Mouse (Mus musculus) MN1 (cell line): ENCODE measurements around the gene Cdc14a.

Experiments used
- DNase-seq: peaks from one replicate; pipeline ENCODE4 v3.0.0-alpha.2; 2016; ENCODE audit warnings: low spot score

The Cdc14a gene

DNA sequence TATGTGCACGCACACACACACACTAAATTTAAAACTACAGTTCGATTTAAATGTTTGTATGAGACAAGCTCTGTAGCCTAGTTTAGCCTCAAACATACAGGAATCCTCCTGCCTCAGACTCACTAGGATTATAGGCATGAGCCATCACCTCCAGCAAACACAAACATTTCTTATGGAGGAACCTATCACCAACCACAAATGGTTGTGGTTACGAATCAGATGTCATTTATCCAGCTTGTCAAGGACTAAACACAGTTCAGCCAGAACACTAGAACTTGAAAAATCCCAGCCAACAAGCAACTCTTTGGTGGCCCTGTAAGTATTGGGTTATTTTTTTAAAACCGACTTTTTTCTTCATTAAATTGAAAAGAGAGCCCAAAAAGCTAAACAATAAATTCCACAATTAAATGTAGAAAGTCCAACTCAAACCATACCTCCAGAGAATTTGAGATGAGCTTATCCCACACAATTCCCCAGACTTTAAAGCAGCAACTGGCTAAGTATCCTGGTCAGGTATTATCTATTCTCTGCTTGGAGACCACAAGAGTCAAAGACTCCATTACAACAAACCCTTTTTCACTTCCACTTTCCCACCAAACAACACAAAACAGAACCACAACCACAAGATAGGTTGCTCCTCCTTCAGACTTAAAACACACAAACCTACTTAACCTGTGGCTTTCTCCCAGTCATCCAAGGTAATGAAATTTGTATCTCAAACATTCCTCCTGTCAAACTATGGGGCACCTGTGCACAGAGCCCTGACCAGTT, 10.7 kb downstream of the Cdc14a start:
- no peak for DNase-seq

DNA sequence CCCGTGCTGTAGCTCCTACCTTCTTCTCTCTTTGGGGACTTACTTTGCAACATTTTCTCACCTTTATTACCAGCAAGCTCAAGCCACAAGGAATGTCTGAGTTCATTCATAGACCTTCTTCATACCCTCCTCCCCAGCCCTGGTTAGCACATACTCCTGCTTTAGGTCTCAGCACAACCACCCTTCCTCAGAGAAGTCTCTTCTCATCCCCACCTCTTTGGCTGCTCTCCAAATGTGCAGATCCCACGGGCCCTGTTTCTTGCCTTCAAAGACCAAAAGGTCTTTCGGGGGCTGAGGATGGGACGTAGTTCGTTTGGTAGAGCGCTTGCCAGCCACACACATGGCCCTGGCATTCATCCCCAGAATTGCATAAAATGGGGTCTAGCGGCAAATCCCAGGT, 13.8 kb downstream of the Cdc14a start:
- no peak for DNase-seq

DNA sequence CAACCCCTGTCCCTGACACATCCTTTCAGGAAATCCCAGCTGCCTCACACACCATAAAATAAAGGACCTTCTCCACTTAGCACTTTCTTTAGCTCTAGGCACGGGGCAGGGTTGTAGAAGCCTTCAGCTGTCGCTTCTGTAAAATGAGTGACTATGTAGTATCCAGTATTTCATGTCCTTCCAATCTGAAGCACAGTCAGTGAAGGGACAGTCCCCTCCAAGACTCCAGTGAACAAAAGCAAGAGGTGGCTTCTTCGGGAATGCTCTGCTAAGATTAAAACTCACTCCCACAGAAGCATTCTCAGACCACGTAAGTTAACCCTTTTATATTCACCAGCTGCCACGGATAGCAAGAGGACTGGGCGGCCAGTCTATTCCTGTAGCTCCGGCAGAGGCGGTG, 14.3 kb downstream of the Cdc14a start:
- no peak for DNase-seq

DNA sequence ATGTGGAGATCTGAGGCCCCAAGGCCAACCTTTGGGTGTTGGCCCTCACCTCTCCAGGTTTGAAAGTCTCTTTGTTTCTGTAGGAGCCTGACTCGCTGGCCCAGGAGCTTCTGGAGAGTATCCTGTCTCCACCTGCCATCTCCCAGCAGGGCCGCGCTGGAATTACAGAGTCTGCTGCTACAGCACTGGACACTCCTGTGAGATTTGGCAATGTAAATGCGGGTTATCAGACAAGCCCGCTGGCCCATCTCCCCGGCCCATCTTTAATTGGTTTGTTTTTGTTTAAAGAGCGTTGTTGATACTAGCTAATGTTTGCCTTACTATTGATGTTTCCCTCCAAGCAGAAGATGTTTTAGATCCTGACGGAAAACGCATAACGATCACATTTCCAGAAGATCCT, 15.0 kb downstream of the Cdc14a start:
- DNase-seq, result no peak

DNA sequence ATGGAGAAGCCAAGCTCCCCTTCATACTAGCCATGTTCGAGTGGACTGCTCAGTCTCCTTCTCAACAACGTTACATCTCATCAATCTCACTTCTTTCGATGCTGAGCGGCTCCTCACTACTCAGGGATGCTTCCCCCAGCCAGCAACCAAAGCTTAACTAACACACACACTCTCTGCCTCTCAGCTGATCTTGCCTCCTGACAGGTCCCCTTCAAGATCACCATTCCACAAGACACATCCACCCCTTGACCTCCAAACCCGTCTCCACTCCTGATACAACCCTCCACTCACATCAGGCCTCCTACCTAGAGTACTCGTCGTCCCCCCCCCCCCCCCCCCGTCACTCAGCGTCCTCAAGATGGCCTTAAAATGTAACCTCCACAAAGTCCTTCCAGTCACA, 18.3 kb downstream of the Cdc14a start:
- DNase-seq, result no peak

DNA sequence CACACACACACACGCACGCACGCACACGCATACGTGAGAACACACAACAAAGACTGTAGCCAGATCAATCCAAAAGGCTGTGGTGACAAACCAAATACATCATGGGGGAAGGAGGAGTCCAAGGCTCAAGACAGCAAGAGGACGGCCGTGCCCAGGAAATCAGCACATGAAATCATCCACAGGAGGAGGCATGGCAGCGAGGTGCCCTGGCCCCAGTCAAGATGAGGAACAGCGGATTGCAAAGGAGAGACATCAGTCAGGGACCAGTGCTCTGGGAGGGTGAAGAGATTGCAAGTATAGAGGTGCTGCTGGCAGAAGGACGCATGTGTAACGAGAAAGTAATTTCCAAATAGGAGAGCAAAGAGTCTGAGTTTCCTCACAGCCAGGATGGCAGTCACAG, 22.4 kb downstream of the Cdc14a start:
- no peak for DNase-seq

DNA sequence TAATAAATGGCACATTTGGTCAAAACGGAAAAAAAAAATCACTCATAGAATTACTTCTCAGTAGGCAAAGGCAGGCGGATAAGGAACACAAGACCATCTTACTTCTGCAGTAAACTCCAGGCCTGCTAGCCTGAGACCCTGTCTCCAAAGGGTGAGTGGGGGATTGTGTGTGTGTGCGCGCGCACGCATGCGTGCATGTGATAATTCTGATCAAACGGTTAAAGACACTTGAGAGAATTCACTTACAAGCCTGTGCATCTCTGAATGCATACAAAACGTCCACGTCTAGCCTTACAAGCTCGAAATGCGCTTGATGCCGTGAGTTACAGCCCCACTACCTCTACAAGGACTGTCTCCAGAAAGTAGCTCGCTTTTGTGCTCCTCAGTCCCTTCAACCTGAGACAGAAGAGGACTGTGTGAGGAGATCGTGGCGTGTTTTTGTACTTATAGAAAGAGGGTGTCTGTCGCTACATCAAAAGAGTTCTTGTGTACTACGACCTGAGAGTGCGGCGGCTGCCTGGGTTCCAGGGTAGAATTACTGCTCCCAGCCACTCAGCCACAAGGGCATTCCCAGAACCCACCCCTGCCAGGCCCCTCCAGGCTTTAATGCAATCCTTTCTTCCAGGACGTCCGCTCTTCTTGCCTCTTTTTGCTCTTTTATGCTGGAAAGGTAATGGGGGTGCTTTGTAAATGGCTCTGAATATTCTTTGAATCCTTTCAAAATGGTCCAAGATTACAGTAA, 24.3 kb downstream of the Cdc14a start:
- DNase-seq, result no peak

DNA sequence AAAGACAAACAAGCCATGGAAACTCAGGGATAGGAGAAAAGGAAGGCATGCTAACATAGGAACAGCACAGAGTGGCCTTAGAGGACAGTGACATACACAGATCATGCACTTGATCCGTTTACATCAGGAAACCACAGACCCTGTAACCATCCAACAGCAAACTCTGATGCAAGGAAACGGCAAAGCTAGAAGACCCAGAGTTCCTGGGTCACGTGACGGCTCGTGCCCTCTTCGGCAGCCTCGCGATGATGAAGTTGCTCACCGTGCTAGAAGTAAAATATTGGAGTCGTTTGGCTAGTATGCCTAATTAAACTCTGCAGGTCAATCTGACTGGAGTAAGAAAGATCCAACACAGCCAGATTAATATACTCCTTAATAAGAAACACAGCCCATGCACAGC, 25.3 kb downstream of the Cdc14a start:
- no peak for DNase-seq

DNA sequence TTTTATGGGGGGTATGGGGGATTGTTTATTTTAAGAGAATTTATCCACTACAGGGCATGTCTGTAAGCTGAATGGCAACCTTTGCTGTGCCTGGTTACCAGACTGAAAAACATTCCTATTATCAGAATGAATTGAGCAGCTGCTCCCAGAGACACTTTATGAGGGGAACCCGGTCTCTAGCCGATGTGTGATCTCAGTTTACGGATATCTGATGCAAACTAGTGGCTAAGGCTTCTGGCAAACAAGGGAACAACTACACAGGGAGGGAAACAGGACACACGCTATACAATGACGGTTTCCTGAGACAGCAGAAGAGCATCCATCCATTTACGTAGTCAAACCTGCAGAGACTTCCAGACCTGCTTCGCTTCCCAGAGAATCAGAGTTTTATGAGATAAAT, 25.9 kb downstream of the Cdc14a start:
- DNase-seq, result no peak

DNA sequence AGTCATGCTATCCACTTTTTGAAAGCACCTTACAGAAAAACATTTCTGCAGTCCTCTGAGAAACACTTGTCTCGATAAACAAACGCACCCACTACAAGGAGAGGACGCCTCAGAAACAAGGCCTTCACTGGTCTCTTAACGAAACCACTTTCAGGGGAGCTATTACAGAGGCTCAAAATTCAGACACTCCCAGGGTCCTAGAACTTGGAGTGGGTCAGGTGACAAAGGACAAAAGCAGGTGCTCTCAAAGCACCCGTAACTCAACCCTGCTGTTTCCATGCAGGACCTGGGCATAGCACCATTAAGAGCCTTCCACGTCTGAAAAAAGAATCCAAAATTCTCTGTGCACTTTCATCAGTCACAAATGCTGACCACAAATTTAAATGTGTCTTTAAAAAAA, 26.5 kb downstream of the Cdc14a start:
- no peak for DNase-seq

DNA sequence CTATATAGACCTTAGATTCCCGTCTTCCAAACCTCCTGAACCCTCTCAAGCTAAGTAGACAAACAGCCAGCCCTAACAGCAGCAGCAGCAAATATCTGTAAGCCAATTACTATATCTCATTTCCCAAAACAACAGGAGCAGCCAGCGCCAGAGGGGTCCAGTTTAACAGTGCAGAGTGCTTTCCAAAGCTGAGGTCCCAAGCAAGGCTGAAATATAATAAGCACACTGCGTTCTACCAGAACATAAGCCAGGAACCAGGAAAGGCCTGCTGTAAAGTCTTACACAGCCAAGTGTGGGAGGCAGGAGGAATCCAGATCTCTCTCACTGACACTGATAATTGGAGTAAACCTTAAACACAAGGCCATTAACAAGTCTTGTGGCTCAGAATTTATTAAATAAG, 27.3 kb downstream of the Cdc14a start:
- DNase-seq, result peak; percentile 9

DNA sequence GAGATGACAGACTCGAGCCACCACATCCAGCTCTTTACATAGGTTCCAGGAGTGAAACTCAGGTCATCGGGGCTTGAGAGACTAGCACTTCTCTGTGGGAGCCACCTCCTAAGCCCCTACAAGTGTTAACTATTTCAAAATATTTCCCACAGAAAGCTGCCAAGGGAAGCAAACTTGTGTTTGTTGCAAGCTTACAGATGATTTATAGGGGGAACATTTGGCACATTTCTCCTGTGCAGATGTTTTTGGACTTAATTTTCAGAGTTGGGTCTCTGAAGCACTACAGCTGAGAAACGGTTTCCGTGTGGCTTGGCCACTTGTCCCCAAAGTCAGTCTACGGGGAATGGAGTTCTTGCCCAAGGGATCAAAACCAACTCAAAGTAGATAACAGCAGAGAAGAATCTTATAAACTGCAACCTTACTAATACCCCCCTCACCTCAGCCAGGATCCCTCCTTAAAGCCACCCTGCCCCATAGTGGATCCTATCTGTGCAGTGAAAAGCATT, 28.9 kb downstream of the Cdc14a start:
- no peak for DNase-seq

DNA sequence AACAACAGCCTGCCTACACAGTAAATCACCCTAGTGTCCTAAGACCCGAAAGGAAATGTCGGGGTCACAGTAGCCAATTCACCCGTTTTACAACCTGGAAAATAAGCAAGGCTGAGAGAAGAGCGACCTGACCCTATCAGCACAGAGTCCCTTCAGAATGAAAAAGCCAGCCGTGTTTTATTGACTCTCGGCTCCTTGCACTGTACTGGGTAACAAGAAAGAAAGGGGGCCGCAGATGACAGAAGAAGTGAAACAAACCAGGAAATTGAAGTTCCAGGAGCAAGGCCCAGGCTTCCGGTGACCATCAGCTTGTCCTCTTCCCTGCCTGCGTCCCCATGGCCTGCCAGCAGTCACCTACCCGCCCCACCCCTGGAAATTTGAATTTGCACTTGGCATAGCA, 32.4 kb downstream of the Cdc14a start:
- DNase-seq, result no peak

DNA sequence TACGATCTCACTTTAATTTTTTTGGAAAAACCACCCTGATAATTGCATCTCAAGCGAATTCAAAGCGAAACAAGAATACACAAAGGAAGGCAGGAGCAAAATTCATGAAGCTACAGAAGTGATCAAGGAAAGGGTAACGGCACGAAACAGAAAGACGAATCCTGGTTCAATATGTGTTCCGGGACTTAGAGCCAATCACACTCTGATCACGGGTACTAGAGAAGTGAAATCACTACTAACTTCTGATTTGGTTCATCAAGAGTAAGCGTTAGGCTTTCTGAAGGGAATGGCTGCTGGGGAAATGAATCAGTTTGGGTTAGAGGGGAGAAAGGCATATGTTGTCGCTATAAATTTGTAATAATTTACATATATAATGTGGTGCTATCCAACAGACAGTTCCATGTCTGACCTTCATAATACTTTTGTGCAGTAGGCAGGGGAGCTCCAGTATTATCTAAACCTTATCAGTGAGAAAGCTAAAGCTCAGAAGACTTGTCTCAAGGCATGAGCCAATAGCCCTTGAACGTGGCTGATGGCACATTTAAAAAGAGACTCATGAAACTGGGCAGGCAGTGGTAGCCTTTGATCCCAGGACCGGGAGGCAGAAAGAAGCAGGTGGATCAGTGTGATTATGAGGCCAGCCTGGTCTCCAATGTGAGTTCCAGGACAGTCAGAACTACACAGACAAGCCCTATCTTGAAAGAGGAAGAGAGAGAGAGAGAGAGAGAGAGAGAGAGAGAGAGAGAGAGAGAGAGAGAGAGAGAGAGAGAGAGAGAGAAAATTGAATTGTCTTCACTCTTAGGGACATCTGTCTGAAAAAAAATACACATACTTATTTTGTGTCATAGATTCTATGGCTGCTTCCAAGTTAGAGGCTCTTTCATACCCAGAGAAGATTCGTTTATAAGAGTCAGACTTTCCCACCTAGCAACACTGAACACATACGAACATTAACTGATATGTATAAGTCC, 34.0 kb downstream of the Cdc14a start:
- no peak for DNase-seq

DNA sequence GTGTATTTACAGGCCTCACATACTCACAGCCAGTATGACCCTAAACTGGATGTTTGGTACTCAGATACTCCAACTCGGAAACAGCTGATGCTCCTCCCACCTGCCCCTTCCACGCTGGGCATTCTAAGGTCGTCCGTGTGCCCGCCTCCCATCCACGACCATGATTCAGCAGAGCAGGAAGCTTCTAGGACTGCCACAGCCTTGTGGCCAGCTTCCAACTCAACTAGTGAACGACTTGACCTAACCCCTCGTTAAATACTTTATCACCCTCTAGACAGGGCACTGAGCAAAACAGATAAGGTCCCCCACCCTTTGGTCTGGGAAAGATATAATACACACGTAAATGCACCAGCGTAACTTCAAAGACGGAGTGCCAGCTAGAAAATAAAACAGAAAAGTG, 35.0 kb downstream of the Cdc14a start:
- no peak for DNase-seq

DNA sequence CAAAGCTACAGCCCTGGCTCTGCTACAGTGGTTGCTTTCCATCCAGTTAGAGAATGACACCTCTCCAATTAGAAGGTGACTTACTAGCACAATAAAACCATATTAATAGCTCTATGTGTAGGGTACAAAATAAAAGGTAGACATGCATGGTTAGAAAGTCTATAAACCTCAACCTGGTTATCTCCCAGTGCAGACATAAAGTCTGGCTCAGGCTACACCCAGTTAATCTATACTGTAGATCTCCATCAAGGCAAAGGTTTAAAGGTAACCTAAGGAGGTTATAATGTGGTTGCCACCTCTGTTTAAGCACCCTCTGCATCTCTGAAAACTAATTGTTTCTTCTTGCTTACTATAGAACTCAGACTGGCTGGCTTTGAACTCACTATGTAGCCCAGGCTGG, 36.9 kb downstream of the Cdc14a start:
- no peak for DNase-seq

DNA sequence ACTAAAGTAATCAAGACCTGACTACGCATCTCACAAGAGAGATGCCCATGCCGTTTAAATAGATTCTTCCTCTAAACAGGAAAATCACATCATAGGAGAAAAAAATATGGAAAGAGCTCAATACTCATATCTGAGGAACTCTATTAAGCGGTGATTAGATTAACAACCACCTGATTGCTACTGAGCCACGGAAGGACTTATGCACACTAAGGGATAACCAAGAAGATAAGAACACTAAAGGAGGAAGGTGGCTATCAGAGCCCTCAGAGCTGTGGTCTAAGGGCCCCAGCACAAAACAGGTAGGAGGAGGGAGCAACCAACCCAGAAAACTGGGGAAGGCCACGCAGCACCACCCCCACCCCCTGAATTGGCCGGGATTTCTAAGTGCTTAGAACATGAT, 37.5 kb downstream of the Cdc14a start:
- DNase-seq, result no peak

DNA sequence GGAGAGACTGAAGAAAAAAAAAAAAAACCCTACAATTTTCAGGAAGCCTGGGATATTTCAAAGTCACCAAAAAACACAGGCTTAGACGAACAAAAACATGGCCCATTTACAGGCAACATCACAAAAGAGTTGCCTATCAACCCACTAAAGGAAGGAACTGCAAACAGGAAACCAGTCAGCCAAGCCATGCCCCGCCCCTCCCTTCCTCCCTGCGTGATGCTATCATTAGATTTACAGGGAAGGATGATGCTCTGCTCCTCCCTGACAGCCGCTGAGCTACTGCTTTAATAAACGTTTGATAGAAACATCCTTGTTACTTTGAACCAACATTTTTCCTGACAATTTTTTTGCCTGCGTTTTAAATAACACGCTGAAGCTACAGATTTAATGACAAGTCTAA, 39.5 kb downstream of the Cdc14a start:
- DNase-seq, result no peak

DNA sequence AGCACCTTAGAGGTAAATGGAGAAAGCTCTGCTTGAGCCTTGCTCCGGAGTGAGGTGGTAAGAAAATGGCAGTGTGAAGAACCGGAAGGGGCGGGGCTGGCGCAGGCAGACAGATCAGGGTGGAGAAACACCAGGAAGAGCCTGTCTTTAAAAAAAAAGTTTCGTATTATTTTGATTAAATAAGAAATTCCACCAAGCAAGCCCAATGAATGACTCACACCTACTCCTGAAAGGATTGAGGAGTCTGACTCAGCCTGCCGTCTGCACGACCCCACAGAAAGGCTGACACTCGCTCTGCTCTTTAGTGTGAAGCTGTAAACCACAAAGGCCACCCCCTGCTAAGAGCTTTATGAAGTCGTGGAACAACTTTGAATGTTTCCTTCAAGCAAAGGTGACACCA, 43.5 kb downstream of the Cdc14a start:
- DNase-seq, result no peak

DNA sequence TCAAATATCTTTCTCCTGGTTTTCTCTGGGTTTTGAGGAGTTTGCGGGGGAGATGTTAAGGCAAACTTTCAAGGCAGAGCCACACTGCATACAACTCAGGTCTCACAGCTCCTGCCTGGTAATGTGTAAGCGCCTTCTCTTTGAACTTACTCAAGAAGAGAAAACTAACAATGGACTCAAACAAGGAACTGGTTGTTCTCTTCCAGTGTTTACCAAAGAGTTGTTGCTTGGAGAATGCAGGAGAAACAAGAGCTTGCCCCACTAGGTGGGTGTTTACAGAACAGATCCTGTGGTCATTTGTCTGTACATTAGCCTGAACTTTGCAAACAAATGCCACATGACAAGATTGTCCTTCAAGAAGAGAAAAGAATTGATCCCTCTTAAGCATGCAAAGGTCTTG, 48.4 kb downstream of the Cdc14a start:
- DNase-seq, result no peak

DNA sequence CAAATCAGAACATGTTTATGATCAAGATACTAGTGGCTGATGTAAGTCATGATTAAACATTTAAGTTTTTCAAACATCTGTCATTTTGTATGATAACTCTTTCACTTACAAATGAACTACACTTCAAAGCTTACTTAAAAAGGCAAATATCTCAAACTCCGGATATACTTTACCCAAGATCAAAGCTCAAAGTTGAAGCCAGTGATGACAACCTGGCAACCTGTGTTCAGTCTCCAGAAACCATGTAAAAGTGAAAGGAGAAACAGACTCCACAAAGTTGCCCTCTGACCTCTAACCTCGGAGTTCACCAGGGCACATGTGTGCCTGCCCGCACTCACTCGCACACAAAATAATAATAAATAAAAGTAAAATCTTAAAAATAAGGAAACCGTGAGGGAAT, 49.3 kb downstream of the Cdc14a start:
- DNase-seq, result no peak

DNA sequence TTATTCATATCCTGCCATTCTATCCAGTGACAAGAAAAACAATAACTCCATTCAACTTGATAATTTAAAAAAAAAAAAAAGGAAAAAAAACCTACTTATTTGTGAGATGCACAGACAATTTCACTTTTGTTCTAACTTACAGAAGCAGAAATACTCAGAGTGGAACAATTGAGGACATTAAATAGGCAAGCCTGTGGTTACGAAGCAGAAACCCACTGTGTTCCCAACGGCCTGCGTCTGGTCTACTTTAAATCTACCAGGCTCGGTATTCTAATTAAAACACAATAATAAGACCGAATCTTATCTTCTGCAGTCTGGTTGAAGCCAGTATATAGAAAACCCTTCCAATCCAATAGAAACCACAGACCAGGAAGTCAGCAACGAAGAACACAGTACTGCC, 50.6 kb downstream of the Cdc14a start:
- DNase-seq, result no peak
